Mouse (Mus musculus) small intestine, adult 10 weeks (tissue): ENCODE measurements around the gene Usp34. TPM values are rescaled to one million over a fixed set of nuclear protein-coding genes. Genes with fewer than 3 reads are reported as not detected.

ENCODE experiments used
- polyA plus RNA-seq: library from polyadenylated mRNA; stranded (reverse); fragments of 350-450 nt; fragmentation: Illumina TruSeq; extraction: RNeasy Lipid Tissue Mini Kit (QIAGEN cat#74804); gene quantifications from one replicate; pipeline ENCODE4 v1.2.3, GENCODE M21; 2014; ENCODE audit warnings: low replicate concordance

Usp34 gene
- polyA plus RNA-seq = 156 TPM

GRCm38 (mm10) chr11:23306764-23307565 lies at the start of gene Usp34:
Gene Usp34 (plus strand): TSS chr11:23306895.

GRCm38 (mm10) chr11:23497718-23498509 lies 191.2 kb downstream of the Usp34 start, which contains the start of gene Ahsa2:
Gene Ahsa2 (minus strand): TSS chr11:23498030.

GRCm38 (mm10) chr11:23520473-23521205 lies 213.9 kb downstream of the Usp34 start, which contains the start of gene 1700093K21Rik:
Gene 1700093K21Rik (minus strand): TSS chr11:23521155.

Other genes starting within 250 kb of the Usp34 start
- gene Xpo1, start 50.9 kb upstream of the Usp34 start, polyA plus RNA-seq = 227 TPM
- gene Ahsa2, start 191.1 kb downstream of the Usp34 start, polyA plus RNA-seq = 88.9 TPM
- gene 1700093K21Rik, start 214.3 kb downstream of the Usp34 start, polyA plus RNA-seq = not detected